Mouse (Mus musculus) neural tube, embryonic 12.5 days (tissue): ENCODE measurements at regions not wholly inside any gene's neighbourhood (a gene's known extent, or its start where the extent isn't known, plus 50 kb on each side); places are given as distances from the start of the nearest gene placed in this dataset.
"Not testable (repeated sequence)": the region's sequence is repeated elsewhere in the genome, so short reads cannot be mapped to it uniquely, and the experiment has no call there.

Source experiments
- ATAC-seq: fragments of 200-750 bp; cut with Nextera tagmentation; 2 replicates; pipeline ENCODE4 v1.8.0; 2017; ENCODE audit warnings: low read depth, mild to moderate bottlenecking, moderate TSS enrichment, moderate library complexity; ENCODE audit not compliant: low FRiP score
- H3K27ac ChIP-seq: fragments of 300-500 bp; sonication (generic); 2 replicates; pipeline ENCODE4 v1.5.1; 2016
- H3K27me3 ChIP-seq: fragments of 300-500 bp; sonication (generic); replicated peaks from 2 replicates; pipeline ENCODE4 v1.6.1; 2016; ENCODE audit warnings: mild to moderate bottlenecking
- H3K36me3 ChIP-seq: fragments of 300-500 bp; sonication (generic); 2 replicates; pipeline ENCODE4 v1.6.1; 2016; ENCODE audit warnings: mild to moderate bottlenecking
- H3K4me1 ChIP-seq: fragments of 300-500 bp; sonication (generic); 2 replicates; pipeline ENCODE4 v1.6.1; 2016
- H3K4me2 ChIP-seq: fragments of 300-500 bp; sonication (generic); replicated peaks from 2 replicates; pipeline ENCODE4 v1.6.1; 2016; ENCODE audit warnings: mild to moderate bottlenecking
- H3K4me3 ChIP-seq: fragments of 300-500 bp; sonication (generic); 2 replicates; pipeline ENCODE4 v1.5.1; 2016
- H3K9ac ChIP-seq: fragments of 300-500 bp; sonication (generic); 2 replicates; pipeline ENCODE4 v1.6.1; 2016; ENCODE audit warnings: mild to moderate bottlenecking
- H3K9me3 ChIP-seq: fragments of 300-500 bp; sonication (generic); 2 replicates; pipeline ENCODE4 v1.6.1; 2016; ENCODE audit warnings: mild to moderate bottlenecking
- WGBS: fragments of 180-500 bp; shearing (Covaris S2); methylation state at CpG from one replicate; pipeline ENCODE4 v1.1.7; 2016; 5-methylcytosine and 5-hydroxymethylcytosine counted together

DNA sequence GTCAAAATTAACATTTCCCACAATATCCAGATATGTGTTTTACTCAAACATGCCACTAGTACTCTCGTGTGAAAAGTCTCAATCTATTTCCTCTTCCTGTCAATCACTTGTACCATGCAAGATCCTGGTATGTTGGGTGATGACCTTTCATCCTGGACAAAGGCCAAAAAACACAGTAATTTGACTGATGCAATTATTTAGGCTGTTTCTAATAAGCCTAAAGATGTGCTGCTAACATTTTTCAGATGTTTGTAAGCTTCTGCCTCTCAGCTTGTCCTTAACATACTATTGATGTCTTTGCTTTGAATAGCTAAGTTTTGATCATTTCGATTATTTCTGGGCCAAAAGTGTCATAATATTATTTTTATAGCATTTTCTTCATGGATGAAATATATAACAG lies 418.4 kb upstream of the Arrdc4 start:
- no peaks in the 10 kb centered on the region for H3K36me3 ChIP-seq
- 68% methylated on average over 2 of the region's 2 CpGs for WGBS
- no peaks in the 10 kb centered on the region for H3K4me1 ChIP-seq
- no peak overlapping the region for H3K27ac ChIP-seq
- H3K9ac ChIP-seq: no peak overlapping the region
- no peak for ATAC-seq
- H3K27me3 ChIP-seq: no peaks in the 10 kb centered on the region
- H3K9me3 ChIP-seq: no peaks in the 10 kb centered on the region
- H3K4me2 ChIP-seq: no peak overlapping the region
- no peak overlapping the region for H3K4me3 ChIP-seq

DNA sequence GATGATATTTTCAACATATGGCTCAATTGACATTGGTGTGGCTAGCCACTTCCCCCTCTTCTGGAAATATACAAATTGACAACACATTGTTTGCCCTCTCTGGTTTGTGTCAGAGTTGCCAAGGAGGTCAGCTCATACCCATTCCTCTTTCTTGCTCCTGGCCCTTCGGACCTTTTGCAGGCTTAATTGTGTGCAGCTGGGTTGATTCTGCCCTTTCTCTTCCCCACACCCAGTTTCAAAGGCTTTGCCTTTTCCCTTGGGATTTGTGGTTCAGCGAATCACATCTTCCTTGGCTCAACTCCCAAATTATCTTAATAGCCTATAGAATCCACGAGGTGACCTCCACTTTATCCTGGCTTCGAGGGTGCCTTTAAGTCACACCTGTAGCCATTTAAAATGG lies 412.9 kb upstream of the Arrdc4 start:
- Histone ChIP-seq H3K27ac (no peak overlapping the region), H3K4me2 (no peak overlapping the region), H3K4me3 (no peak overlapping the region), H3K9me3 (no peaks in the 10 kb centered on the region), H3K27me3 (no peaks in the 10 kb centered on the region), H3K36me3 (no peaks in the 10 kb centered on the region), H3K9ac (no peak overlapping the region), H3K4me1 (no peaks in the 10 kb centered on the region)
- no peak for ATAC-seq
- WGBS: 73% methylated on average over 4 of the region's 4 CpGs

DNA sequence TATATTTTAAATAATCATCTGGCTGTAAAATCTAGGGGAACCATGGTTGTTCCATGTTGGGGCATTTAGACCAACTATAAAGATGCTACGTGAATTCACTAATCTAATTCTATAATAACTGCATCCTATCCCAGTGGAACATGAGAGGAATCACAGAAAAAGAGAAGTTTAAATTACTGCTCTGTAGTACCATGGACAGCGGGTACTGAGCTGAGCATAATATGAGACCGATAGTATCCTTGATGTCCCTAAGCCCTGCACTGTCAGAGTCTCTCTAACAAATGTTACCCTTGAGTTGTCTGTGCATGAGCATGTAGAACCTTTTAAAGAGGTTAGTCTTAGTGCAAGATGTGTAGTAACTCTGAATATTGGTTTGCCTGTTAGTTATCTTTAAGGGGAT lies 393.3 kb upstream of the Arrdc4 start:
- no peak overlapping the region for H3K4me3 ChIP-seq
- no peak for ATAC-seq
- WGBS: 84% methylated on average over 3 of the region's 3 CpGs
- H3K4me1 ChIP-seq: no peaks in the 10 kb centered on the region
- H3K9ac ChIP-seq: no peak overlapping the region
- H3K36me3 ChIP-seq: no peaks in the 10 kb centered on the region
- no peaks in the 10 kb centered on the region for H3K27me3 ChIP-seq
- H3K9me3 ChIP-seq: no peaks in the 10 kb centered on the region
- no peak overlapping the region for H3K4me2 ChIP-seq
- no peak overlapping the region for H3K27ac ChIP-seq

DNA sequence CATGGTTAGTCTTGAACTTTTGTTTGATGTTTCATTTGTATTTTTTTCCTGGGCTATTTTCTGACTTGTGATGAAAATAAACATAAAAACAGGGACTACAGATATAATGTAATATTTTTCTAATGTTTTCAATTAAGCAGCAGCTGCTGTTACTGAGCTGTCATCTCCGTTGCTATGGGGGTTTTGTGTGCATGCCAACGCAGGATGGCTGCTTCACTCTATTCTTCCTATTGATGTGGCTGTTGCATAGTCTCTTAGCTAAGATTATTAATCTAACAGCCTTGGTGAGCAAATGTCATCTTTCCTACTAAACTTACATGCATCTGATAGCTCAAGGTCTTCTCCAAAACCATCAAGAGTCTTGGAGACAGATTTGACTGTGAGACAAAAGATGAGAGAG lies 384.4 kb upstream of the Arrdc4 start:
- Histone ChIP-seq H3K36me3 (no peaks in the 10 kb centered on the region), H3K27ac (no peak overlapping the region), H3K9me3 (no peaks in the 10 kb centered on the region), H3K4me1 (no peaks in the 10 kb centered on the region), H3K9ac (no peak overlapping the region), H3K4me3 (no peak overlapping the region), H3K4me2 (no peak overlapping the region), H3K27me3 (no peaks in the 10 kb centered on the region)
- no peak for ATAC-seq
- 89% methylated on average over 2 of the region's 2 CpGs for WGBS

DNA sequence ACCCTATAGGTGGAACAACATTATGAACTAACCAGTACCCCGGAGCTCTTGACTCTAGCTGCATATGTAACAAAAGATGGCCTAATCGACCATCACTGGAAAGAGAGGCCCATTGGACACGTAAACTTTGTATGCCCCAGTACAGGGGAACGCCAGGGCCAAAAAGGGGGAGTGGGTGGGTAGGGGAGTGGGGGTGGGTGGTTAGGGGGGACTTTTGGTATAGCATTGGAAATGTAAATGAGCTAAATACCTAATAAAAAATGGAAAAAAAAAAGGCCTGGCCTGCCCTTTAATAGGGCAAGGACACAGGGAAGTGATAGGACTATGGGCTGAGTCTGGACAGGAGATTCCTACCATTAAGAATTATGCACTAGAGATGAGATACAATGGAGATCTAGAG lies 352.7 kb upstream of the Arrdc4 start:
- not testable (repeated sequence) for H3K4me3 ChIP-seq, H3K27ac ChIP-seq, H3K27me3 ChIP-seq, ATAC-seq, H3K9me3 ChIP-seq, H3K36me3 ChIP-seq, H3K9ac ChIP-seq, H3K4me1 ChIP-seq, H3K4me2 ChIP-seq
- WGBS: 100% methylated on average over 2 of the region's 4 CpGs

DNA sequence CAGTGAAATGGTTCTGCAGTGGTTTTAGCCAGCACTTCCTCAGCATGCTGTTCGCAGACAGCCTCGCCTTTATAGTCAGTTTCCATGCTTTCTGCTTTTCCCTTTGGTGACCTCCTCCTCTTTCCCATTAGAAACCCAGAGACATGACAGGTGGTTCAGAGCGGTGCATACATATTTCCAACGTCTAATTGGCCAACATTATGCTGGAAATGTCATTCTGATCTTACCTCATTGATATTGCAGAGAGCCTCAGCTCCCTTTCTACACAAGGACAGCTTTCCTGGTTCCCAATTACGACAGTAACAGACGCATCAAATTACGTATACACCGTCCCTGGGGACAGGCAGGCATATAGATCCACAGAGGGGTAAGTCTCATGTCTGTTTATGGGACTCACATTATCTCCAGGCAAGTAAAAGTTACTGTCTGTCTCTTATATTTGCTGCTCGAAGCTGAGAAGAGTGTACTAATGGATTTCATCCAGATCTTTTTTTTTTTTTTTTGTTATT lies 348.6 kb upstream of the Arrdc4 start:
- H3K9me3 ChIP-seq: no peaks in the 10 kb centered on the region
- no peak overlapping the region for H3K9ac ChIP-seq
- H3K27ac ChIP-seq: no peak overlapping the region
- H3K4me1 ChIP-seq: no peaks in the 10 kb centered on the region
- no peaks in the 10 kb centered on the region for H3K36me3 ChIP-seq
- WGBS: 46% methylated on average over 9 of the region's 9 CpGs
- H3K4me3 ChIP-seq: no peak overlapping the region
- H3K4me2 ChIP-seq: no peak overlapping the region
- no peaks in the 10 kb centered on the region for H3K27me3 ChIP-seq
- no peak for ATAC-seq

DNA sequence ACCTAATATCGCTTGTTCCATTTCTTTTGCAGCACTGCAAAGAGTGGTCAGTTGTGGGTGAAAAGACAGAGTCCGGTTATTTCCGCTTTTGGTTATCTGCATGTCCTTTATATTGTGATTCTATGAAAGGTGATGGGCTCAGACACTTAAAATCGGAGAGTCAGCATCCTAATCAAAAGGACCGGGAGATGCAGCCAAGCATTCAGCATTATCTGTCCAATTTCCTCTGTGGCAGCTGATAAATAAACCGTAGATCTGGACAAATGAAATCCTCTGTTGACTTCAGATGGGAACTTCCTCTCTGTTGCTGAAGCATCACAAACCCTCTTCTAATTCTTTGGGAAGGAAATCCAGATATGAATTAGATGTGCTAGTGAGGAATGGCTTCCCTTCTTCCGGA lies 325.7 kb upstream of the Arrdc4 start:
- 93% methylated on average over 7 of the region's 7 CpGs for WGBS
- Histone ChIP-seq H3K36me3 (no peaks in the 10 kb centered on the region), H3K27ac (no peak overlapping the region), H3K9ac (no peak overlapping the region), H3K4me3 (no peak overlapping the region), H3K4me1 (no peaks in the 10 kb centered on the region), H3K4me2 (no peak overlapping the region), H3K27me3 (no peaks in the 10 kb centered on the region), H3K9me3 (no peaks in the 10 kb centered on the region)
- ATAC-seq: no peak

DNA sequence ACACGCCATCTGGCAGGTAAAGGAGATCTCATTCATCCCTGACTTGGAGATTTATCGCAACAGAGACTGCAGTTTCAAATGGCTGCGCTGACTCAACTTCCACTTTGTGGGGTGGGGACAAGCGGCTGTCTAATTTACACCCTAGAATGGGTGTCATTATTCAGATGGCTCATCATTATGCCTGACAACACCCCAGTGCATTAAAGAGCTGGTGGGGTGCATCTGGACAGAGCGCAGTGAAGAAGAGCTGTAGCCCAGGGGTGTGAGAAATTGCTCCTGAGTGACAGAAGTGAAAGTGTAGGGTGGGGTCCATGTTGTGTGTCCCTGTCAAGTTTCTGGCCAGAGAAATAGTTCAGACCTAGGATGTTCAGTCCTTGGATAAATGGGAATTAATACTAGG lies 314.0 kb upstream of the Arrdc4 start:
- 0 out of 2 replicates have a peak, but pooled peaks cover 4% of the 10 kb centered on the region for H3K4me1 ChIP-seq
- 71% methylated on average over 5 of the region's 5 CpGs for WGBS
- H3K36me3 ChIP-seq: no peaks in the 10 kb centered on the region
- H3K27me3 ChIP-seq: no peaks in the 10 kb centered on the region
- no peaks in the 10 kb centered on the region for H3K9me3 ChIP-seq
- 0 out of 2 replicates have a peak, but pooled peaks have one; percentile 10 for ATAC-seq
- no peak overlapping the region for H3K4me2 ChIP-seq
- H3K27ac ChIP-seq: no peak overlapping the region
- no peak overlapping the region for H3K4me3 ChIP-seq
- no peak overlapping the region for H3K9ac ChIP-seq

DNA sequence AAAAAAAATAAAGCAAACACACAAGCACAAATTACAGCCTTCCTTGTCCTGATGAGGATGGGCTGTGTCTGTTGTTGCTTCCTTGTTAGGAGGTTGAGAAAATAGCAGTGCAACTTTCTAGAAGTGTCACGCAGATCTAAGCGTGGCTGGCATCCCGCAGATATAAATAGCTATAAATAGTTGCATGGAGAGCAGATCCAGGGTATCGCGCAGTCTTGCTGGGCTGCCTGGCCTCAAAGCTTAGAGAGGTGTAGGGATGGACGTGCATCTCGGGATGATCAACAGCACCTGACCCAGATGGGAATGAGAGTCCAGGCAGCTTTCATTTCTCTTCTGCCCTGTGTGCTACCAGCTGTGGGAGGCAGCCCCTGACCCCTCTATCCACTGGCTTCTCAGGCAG lies 313.5 kb upstream of the Arrdc4 start:
- no peaks in the 10 kb centered on the region for H3K27me3 ChIP-seq
- H3K36me3 ChIP-seq: no peaks in the 10 kb centered on the region
- WGBS: 88% methylated on average over 7 of the region's 7 CpGs
- H3K27ac ChIP-seq: no peak overlapping the region
- no peak overlapping the region for H3K4me2 ChIP-seq
- H3K9ac ChIP-seq: no peak overlapping the region
- peak; percentile 51 for ATAC-seq
- 0 out of 2 replicates have a peak, but pooled peaks cover 4% of the 10 kb centered on the region for H3K4me1 ChIP-seq
- no peaks in the 10 kb centered on the region for H3K9me3 ChIP-seq
- H3K4me3 ChIP-seq: no peak overlapping the region

DNA sequence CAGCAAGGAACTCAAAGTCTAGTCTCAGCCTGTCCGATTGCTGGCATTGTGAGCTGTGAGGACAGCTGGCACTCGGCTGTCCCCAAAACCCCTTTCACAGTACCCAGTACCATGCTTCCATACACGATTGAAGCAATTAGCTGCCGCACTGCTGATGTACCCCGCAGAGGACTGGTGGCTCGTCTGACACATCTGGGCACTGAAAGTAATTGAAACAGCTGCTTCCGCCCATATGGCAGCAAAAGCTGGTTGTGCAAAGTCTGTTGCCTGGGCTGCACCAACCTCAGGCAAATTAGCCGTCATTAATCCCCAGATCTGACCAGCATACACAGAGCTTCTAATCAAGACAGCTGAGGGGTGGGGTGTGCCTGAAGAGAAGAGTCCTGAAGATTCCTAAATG lies 313.1 kb upstream of the Arrdc4 start:
- H3K4me1 ChIP-seq: 0 out of 2 replicates have a peak, but pooled peaks cover 4% of the 10 kb centered on the region
- no peaks in the 10 kb centered on the region for H3K9me3 ChIP-seq
- no peak overlapping the region for H3K27ac ChIP-seq
- WGBS: 40% methylated on average over 8 of the region's 8 CpGs
- peak; percentile 88 for ATAC-seq
- no peaks in the 10 kb centered on the region for H3K36me3 ChIP-seq
- no peaks in the 10 kb centered on the region for H3K27me3 ChIP-seq
- no peak overlapping the region for H3K4me3 ChIP-seq
- no peak overlapping the region for H3K9ac ChIP-seq
- no peak overlapping the region for H3K4me2 ChIP-seq

DNA sequence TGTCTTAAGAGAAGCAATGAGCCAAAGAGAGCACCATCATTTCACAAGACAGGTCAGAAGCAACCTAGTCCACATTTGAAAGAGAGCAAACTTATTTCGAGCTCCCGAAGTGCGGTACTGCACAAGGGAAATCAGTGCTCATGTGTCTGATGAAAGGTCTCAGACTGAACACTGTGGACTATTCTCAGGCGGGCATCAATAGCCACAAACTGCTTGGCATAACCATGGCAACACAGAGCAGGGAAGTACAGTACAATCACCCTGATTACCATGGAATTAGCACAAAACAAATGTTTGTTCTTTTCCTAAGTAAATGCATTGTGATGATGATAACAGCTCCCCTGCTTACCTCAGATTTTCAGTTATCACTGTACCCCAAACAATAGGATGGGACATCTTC lies 312.2 kb upstream of the Arrdc4 start:
- no peaks in the 10 kb centered on the region for H3K27me3 ChIP-seq
- no peaks in the 10 kb centered on the region for H3K36me3 ChIP-seq
- H3K4me2 ChIP-seq: no peak overlapping the region
- H3K27ac ChIP-seq: no peak overlapping the region
- H3K4me1 ChIP-seq: 0 out of 2 replicates have a peak, but pooled peaks cover 4% of the 10 kb centered on the region
- no peaks in the 10 kb centered on the region for H3K9me3 ChIP-seq
- no peak overlapping the region for H3K4me3 ChIP-seq
- 62% methylated on average over 4 of the region's 4 CpGs for WGBS
- H3K9ac ChIP-seq: no peak overlapping the region
- ATAC-seq: 0 out of 2 replicates have a peak, but pooled peaks have one; percentile 73

DNA sequence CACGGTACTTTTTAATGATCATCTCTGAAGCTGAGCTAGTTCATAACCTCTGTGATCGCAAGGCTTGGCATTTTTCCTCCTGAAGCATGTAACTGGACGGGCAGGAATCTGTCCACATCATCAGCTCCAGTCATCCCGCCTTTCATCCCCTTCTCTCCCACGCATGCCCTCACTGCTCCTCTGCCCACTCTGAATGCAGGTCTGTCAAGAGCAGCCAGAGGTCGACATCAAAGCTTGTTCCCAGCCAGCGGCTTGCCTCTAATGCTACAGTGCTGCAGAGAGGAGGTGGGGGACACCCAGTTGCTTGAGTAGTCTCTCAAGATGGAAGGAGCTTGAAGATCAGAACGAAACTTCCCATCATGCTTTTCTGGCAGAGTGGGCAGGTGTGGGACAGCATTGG lies 267.5 kb upstream of the Arrdc4 start:
- Histone ChIP-seq H3K27ac (no peak overlapping the region), H3K27me3 (no peaks in the 10 kb centered on the region), H3K9ac (no peak overlapping the region), H3K4me2 (no peak overlapping the region), H3K4me1 (no peaks in the 10 kb centered on the region), H3K36me3 (no peaks in the 10 kb centered on the region), H3K4me3 (no peak overlapping the region), H3K9me3 (no peaks in the 10 kb centered on the region)
- 66% methylated on average over 8 of the region's 8 CpGs for WGBS
- ATAC-seq: no peak

DNA sequence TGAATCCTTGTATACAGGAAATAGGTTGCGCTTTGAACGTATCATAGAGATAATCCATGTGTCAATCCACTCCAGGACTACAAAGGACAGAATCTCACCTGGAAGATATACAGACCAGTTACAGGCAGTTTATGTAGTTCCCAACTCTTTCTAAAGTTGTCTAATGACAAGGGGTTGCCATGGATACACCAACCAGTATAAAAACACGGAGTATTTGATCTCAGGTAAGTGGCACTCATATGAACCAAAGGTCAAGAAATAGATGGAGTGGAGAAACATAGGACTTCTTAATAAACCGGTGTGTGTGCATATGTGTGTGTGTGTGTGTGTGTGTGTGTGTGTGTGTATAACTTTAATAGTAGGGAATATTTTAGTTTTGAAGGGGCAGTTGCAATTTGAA lies 266.0 kb upstream of the Arrdc4 start:
- ATAC-seq: no peak
- Histone ChIP-seq H3K9ac (no peak overlapping the region), H3K27me3 (no peaks in the 10 kb centered on the region), H3K4me1 (no peaks in the 10 kb centered on the region), H3K36me3 (no peaks in the 10 kb centered on the region), H3K4me3 (no peak overlapping the region), H3K27ac (no peak overlapping the region), H3K9me3 (no peaks in the 10 kb centered on the region), H3K4me2 (no peak overlapping the region)
- WGBS: 86% methylated on average over 4 of the region's 4 CpGs
